Mouse (Mus musculus) gastrocnemius, postnatal 36 days (tissue): ENCODE results near the gene Lrrtm3. TPM values are rescaled to one million over a fixed set of nuclear protein-coding genes. Genes with fewer than 3 reads are reported as not detected.
A peak's percentile ranks its signal among the peaks of the same experiment; 100 is the strongest.

Experiments used
- DNase-seq, 2 experiments: peaks; one replicate each; pipeline ENCODE4 v3.0.0; 2022
- intact Hi-C: fragments of 180-260 bp; cut with DNase I; formaldehyde crosslinking; loops from one replicate; pipeline ENCODE4 v1.15.1; 2025
- long read RNA-seq, 2 experiments: library from polyadenylated mRNA; stranded (forward); transcript quantifications; one replicate each; pipeline ENCODE4 v2.0.0; 2021
- total RNA-seq, 2 experiments: library from RNA; stranded (reverse); gene quantifications; 2 replicates each; pipeline ENCODE4 v1.2.3; 2021

Gene Lrrtm3
- under 1 TPM; 0.15 to 0.54 TPM for total RNA-seq
- long read RNA-seq, experiment 1, partial matches to known transcripts, result 0 of 19 reads
- long read RNA-seq, experiment 1, other reads (novel, unspliced or antisense), result 19 of 19 reads
- long read RNA-seq, experiment 2, partial matches to known transcripts, result 0 of 6 reads
- long read RNA-seq, experiment 2, other reads (novel, unspliced or antisense), result 6 of 6 reads

GRCm38 (mm10) chr10:64089680-64090460, at the start of gene Lrrtm3:
TSS of gene Lrrtm3 (minus strand) at chr10:64090277.
- intact Hi-C loops, result no loop called here
- DNase-seq, result no peak

- intact Hi-C loops, result no loop called here
- DNase-seq, result no peak
Observed at GRCm38 (mm10) chr10:64135481-64135880, 45.4 kb upstream of the Lrrtm3 start.

- intact Hi-C loops, result no loop called here
- DNase-seq, result no peak
Observed at GRCm38 (mm10) chr10:64133461-64133860, 43.4 kb upstream of the Lrrtm3 start.

- intact Hi-C loops, result no loop called here
- DNase-seq, result no peak
Observed at GRCm38 (mm10) chr10:64130397-64131150, 40.5 kb upstream of the Lrrtm3 start.

GRCm38 (mm10) chr10:64118833-64119232, 28.8 kb upstream of the Lrrtm3 start:
- DNase-seq, result no peak
- intact Hi-C loops, result no loop called here

- DNase-seq, result no peak
- intact Hi-C loops, result no loop called here
Observed at GRCm38 (mm10) chr10:64115246-64115645, 25.2 kb upstream of the Lrrtm3 start.

GRCm38 (mm10) chr10:64096532-64096931, 6.5 kb upstream of the Lrrtm3 start:
- intact Hi-C loops, result no loop called here
- DNase-seq, result no peak

- DNase-seq, result no peak
- intact Hi-C loops, result no loop called here
Observed at GRCm38 (mm10) chr10:64088774-64089460, 1.2 kb downstream of the Lrrtm3 start.

- DNase-seq, result no peak
- intact Hi-C loops, result no loop called here
Observed at GRCm38 (mm10) chr10:64087936-64088773, 1.9 kb downstream of the Lrrtm3 start.

- no peak for DNase-seq
- intact Hi-C loops, result no loop called here
Observed at GRCm38 (mm10) chr10:64087521-64087920, 2.6 kb downstream of the Lrrtm3 start.

GRCm38 (mm10) chr10:64086567-64087391, 3.3 kb downstream of the Lrrtm3 start:
- intact Hi-C loops, result no loop called here
- DNase-seq, result no peak

GRCm38 (mm10) chr10:64086183-64086566, 3.9 kb downstream of the Lrrtm3 start:
- DNase-seq, result no peak
- intact Hi-C loops, result no loop called here

GRCm38 (mm10) chr10:64084465-64084864, 5.6 kb downstream of the Lrrtm3 start:
- DNase-seq, result no peak
- intact Hi-C loops, result loop anchor here (2.0 kb wide), 1 partner anchor 190 kb away; no protein-coding TSS in a partner anchor

- intact Hi-C loops, result loop anchor here (2.0 kb wide), 1 partner anchor 191 kb away; no protein-coding TSS in a partner anchor
- no peak for DNase-seq
Observed at GRCm38 (mm10) chr10:64083813-64084212, 6.3 kb downstream of the Lrrtm3 start.

- intact Hi-C loops, result no loop called here
- no peak for DNase-seq
Observed at GRCm38 (mm10) chr10:64082345-64082744, 7.7 kb downstream of the Lrrtm3 start.

- intact Hi-C loops, result loop anchor here (10.0 kb wide), 1 partner anchor 492 kb away; no protein-coding TSS in a partner anchor
- no peak for DNase-seq
Observed at GRCm38 (mm10) chr10:64076410-64077052, 13.5 kb downstream of the Lrrtm3 start.

- intact Hi-C loops, result loop anchor here (10.0 kb wide), 1 partner anchor 491 kb away; no protein-coding TSS in a partner anchor
Observed at GRCm38 (mm10) chr10:64075944-64076343, 14.1 kb downstream of the Lrrtm3 start.

GRCm38 (mm10) chr10:64063704-64064103, 26.4 kb downstream of the Lrrtm3 start:
- intact Hi-C loops, result no loop called here
- DNase-seq, result no peak

More at GRCm38 (mm10) chr10:64075944-64076343, 14.1 kb downstream of the Lrrtm3 start:
- peak; percentile 20 to 23 for DNase-seq
